Mouse (Mus musculus): ENCODE data around the gene Skil. TPM values are rescaled to one million over a fixed set of nuclear protein-coding genes. Genes with fewer than 3 reads are reported as not detected.

Gene Skil
- total RNA-seq, 2 experiments from 2014 or later, result 59.6 to 59.7 TPM

- intact Hi-C loops (cut with DNase I), result no loop called here
- DNase-seq (ENCODE audit: low spot score in 2 of 2), result no peak
These were observed 13.9 kb upstream of the Skil start for GRCm38 (mm10) chr3:31080791-31081502.

- DNase-seq (ENCODE audit: low spot score in 2 of 2), result no peak
- intact Hi-C loops (cut with DNase I), result no loop called here
These were observed 11.9 kb upstream of the Skil start for GRCm38 (mm10) chr3:31082838-31083506.

- no peak for DNase-seq (ENCODE audit: low spot score in 2 of 2)
These were observed 11.2 kb upstream of the Skil start for GRCm38 (mm10) chr3:31083507-31084245.

GRCm38 (mm10) chr3:31085000-31085399 lies 9.9 kb upstream of the Skil start:
- DNase-seq (ENCODE audit: low spot score in 2 of 2), result no peak
- intact Hi-C loops (cut with DNase I), result no loop called here

More at GRCm38 (mm10) chr3:31083507-31084245, 11.2 kb upstream of the Skil start:
- intact Hi-C loops (cut with DNase I), result no loop called here

GRCm38 (mm10) chr3:31088789-31089775 lies 5.8 kb upstream of the Skil start:
- intact Hi-C loops (cut with DNase I), result no loop called here

GRCm38 (mm10) chr3:31089956-31090355 lies 4.9 kb upstream of the Skil start:
- DNase-seq (ENCODE audit: low spot score in 2 of 2), result no peak
- intact Hi-C loops (cut with DNase I), result loop anchor here (10.0 kb wide), 1 partner anchor 495 kb away; the partner anchor contains the start of gene Actrt3

More at GRCm38 (mm10) chr3:31088789-31089775, 5.8 kb upstream of the Skil start:
- no peak for DNase-seq (ENCODE audit: low spot score in 2 of 2)

GRCm38 (mm10) chr3:31093196-31093595 lies 1.7 kb upstream of the Skil start:
- peak; percentile 59 to 61 for DNase-seq (ENCODE audit: low spot score in 2 of 2)
- intact Hi-C loops (cut with DNase I), result loop anchor here (1.0 to 10.0 kb wide), 2 partner anchors 35 to 498 kb away; partner anchors contain the start of gene Actrt3

GRCm38 (mm10) chr3:31093627-31094351 lies 1.1 kb upstream of the Skil start:
- DNase-seq (ENCODE audit: low spot score in 2 of 2), result peak; percentile 71 to 73
- intact Hi-C loops (cut with DNase I), result loop anchor here (1.0 to 10.0 kb wide), 2 partner anchors 35 to 499 kb away; partner anchors contain the start of gene Actrt3

GRCm38 (mm10) chr3:31095179-31095490 lies 277 bp downstream of the Skil start:
- DNase-seq (ENCODE audit: low spot score in 2 of 2), result no peak
- intact Hi-C loops (cut with DNase I), result loop anchor here (10.0 kb wide), 1 partner anchor 500 kb away; the partner anchor contains the start of gene Actrt3

- DNase-seq (ENCODE audit: low spot score in 2 of 2), result peak; percentile 41 to 51
- intact Hi-C loops (cut with DNase I), result loop anchor here (10.0 kb wide), 1 partner anchor 501 kb away; the partner anchor contains the start of gene Actrt3
These were observed 765 bp downstream of the Skil start for GRCm38 (mm10) chr3:31095491-31096154.

- intact Hi-C loops (cut with DNase I), result loop anchor here (10.0 kb wide), 1 partner anchor 502 kb away; the partner anchor contains the start of gene Actrt3
- no peak for DNase-seq (ENCODE audit: low spot score in 2 of 2)
These were observed 1.6 kb downstream of the Skil start for GRCm38 (mm10) chr3:31096155-31097101.

- intact Hi-C loops (cut with DNase I), result loop anchor here (10.0 kb wide), 1 partner anchor 502 kb away; the partner anchor contains the start of gene Actrt3
These were observed 2.4 kb downstream of the Skil start for GRCm38 (mm10) chr3:31097102-31097720.

GRCm38 (mm10) chr3:31097976-31098375 lies 3.1 kb downstream of the Skil start:
- DNase-seq (ENCODE audit: low spot score in 2 of 2), result no peak
- intact Hi-C loops (cut with DNase I), result loop anchor here (10.0 kb wide), 1 partner anchor 503 kb away; the partner anchor contains the start of gene Actrt3

More at GRCm38 (mm10) chr3:31097102-31097720, 2.4 kb downstream of the Skil start:
- DNase-seq (ENCODE audit: low spot score in 2 of 2), result no peak

- intact Hi-C loops (cut with DNase I), result loop anchor here (10.0 kb wide), 1 partner anchor 504 kb away; the partner anchor contains the start of gene Actrt3
- no peak for DNase-seq (ENCODE audit: low spot score in 2 of 2)
These were observed 3.7 kb downstream of the Skil start for GRCm38 (mm10) chr3:31098556-31098955.

GRCm38 (mm10) chr3:31100026-31100425 lies 5.2 kb downstream of the Skil start:
- no peak for DNase-seq (ENCODE audit: low spot score in 2 of 2)
- intact Hi-C loops (cut with DNase I), result no loop called here

GRCm38 (mm10) chr3:31100802-31101201 lies 5.9 kb downstream of the Skil start:
- intact Hi-C loops (cut with DNase I), result no loop called here

More at GRCm38 (mm10) chr3:31100802-31101201, 5.9 kb downstream of the Skil start:
- DNase-seq (ENCODE audit: low spot score in 2 of 2), result no peak

Data from left cerebral cortex, postnatal 36 days (tissue).